23 mouse cellular contexts compared by ENCODE assay signal in the genomic region with DNA sequence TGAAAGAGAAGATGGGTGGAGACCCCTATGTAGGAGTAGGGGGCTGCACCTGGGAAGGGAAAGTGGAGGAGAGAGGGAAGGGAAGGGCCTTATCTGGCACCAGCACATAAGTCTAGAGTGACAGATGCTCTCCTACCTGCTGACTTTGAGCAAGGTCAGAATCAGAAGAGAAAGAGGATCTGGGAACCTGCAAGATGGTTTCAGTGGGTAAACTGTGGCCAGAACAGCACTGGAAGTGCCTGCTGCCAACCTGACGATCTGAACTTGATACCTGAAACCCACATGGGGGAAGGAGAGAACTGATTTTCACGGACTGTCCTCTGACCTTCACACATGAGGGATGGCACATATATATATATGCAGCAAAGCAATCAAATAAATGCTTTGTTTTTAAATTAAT. TPM values are rescaled to one million over a fixed set of nuclear protein-coding genes. Genes with fewer than 3 reads are reported as not detected.
DNase-seq lines count a peak whose midpoint lies in the region; ATAC-seq and TF ChIP-seq lines count a peak whose summit lies in the region.
"Had no signal": no experiment of that assay in that cellular context is flagged by ENCODE, and none has a peak within 500 bp of the region (broad histone marks: within the 10 kb centered on the region; RNA-seq: fewer than 3 reads in every experiment).

No protein-coding gene starts in this region.

- peak; percentile 86 for DNase-seq in heart, adult 11 months
- peak; percentile 65 for DNase-seq in heart, embryonic 10.5 days (ENCODE audit: low spot score)
- DNase-seq in heart, postnatal 14 days = no peak
- peak; percentile 60 for DNase-seq in CH12.LX (ENCODE audit: extremely low read depth)
- no peak for DNase-seq in adrenal gland, adult 2 months
- DNase-seq: adrenal gland, adult 8-10 months; adrenal gland, postnatal 10 days; adrenal gland, postnatal 14 days; adrenal gland, postnatal 25 days; adrenal gland, postnatal 36 days; B cell, adult 2 months; cerebellum, adult 11 months; cerebellum, adult 11-12 months; cerebellum, adult 18-20 months; cerebellum, adult 2 months; cerebellum, adult 8-10 months had no signal

- no peak for TF ChIP-seq POLR2A in CH12.LX (IDR thresholded peaks at IDR 0.05; ENCODE audit: low read depth, low read length)

- H3K79me2 ChIP-seq in CH12.LX (replicated peaks; ENCODE audit: control insufficient read depth, extremely low read depth, insufficient read depth, poor library complexity, severe bottlenecking) = no peaks in the 10 kb centered on the region

- ATAC-seq in heart, embryonic 12.5 days (ENCODE audit: insufficient number of reproducible peaks, low FRiP score) = no peak
- ATAC-seq: activated CD4-positive, CD25-positive, alpha-beta regulatory T cell, adult 4 months; CD4-positive, CD25-positive, alpha-beta regulatory T cell, adult 4 months; Patski had no signal

- TF ChIP-seq CTCF in CH12.LX (conservative IDR thresholded peaks at IDR 0.05 in 1 of 2, IDR thresholded peaks at IDR 0.05 in 1 of 2; ENCODE audit: low read depth in 2 of 2, low read length in 2 of 2) = no peak

- H3K4me1 ChIP-seq in heart, embryonic 12.5 days (replicated peaks) = no peaks in the 10 kb centered on the region
- H3K4me1 ChIP-seq in heart, embryonic 10.5 days = no peaks in the 10 kb centered on the region
- H3K4me1 ChIP-seq in CH12.LX (ENCODE audit: control insufficient read depth in 1 of 2, insufficient read depth in 2 of 2) = peaks cover 6 to 13% of the 10 kb centered on the region in 2 experiments; a peak in 3 of 4 replicates

- H3K27me3 ChIP-seq in heart, embryonic 12.5 days (replicated peaks) = peaks cover 10% of the 10 kb centered on the region
- H3K27me3 ChIP-seq in heart, embryonic 10.5 days (ENCODE audit: insufficient read depth, poor library complexity, severe bottlenecking) = peaks cover 18% of the 10 kb centered on the region
- peaks cover 29% of the 10 kb centered on the region for H3K27me3 ChIP-seq in CH12.LX (replicated peaks)

- no peak overlapping the region for H3K4me3 ChIP-seq in heart, embryonic 12.5 days
- H3K4me3 ChIP-seq in heart, embryonic 10.5 days = no peak overlapping the region
- H3K4me3 ChIP-seq in CH12.LX (replicated peaks in 1 of 3; ENCODE audit: low read depth in 2 of 3, low read length in 2 of 3, poor library complexity in 1 of 3) = no peak overlapping the region

- no peak overlapping the region for H3K9ac ChIP-seq in heart, embryonic 12.5 days
- H3K9ac ChIP-seq in CH12.LX (ENCODE audit: insufficient read depth, low read depth) = no peak overlapping the region

- TF ChIP-seq EP300 in CH12.LX (IDR thresholded peaks at IDR 0.05; ENCODE audit: low read length) = peak; percentile 96

- H3K4me2 ChIP-seq in heart, embryonic 12.5 days = no peak overlapping the region
- H3K4me2 ChIP-seq in CH12.LX (ENCODE audit: insufficient read depth, low read depth, poor library complexity, severe bottlenecking) = no peak overlapping the region

- no peaks in the 10 kb centered on the region for H3K9me3 ChIP-seq in heart, embryonic 12.5 days (replicated peaks)
- H3K9me3 ChIP-seq in heart, embryonic 10.5 days = no peaks in the 10 kb centered on the region
- no peaks in the 10 kb centered on the region for H3K9me3 ChIP-seq in CH12.LX (replicated peaks; ENCODE audit: low read length)
- H3K9me3 ChIP-seq: G1E had no signal

- dilution Hi-C loops in CH12.LX (cut with MboI; ENCODE audit: extremely low pct_ligation_motif_present, extremely low pct_unique_long_range_greater_than_20kb, low sequenced_read_pairs) = no loop called here

- in situ Hi-C loops in CH12.LX (cut with MboI; ENCODE audit: low pct_ligation_motif_present, low pct_unique_long_range_greater_than_20kb, low sequenced_read_pairs) = no loop called here

- 48% methylated on average over 2 of the region's 2 CpGs for WGBS in heart, embryonic 12.5 days
- WGBS in heart, embryonic 10.5 days = 64% methylated on average over 2 of the region's 2 CpGs

- H3K36me3 ChIP-seq in heart, embryonic 12.5 days = no peaks in the 10 kb centered on the region
- H3K36me3 ChIP-seq in heart, embryonic 10.5 days = no peaks in the 10 kb centered on the region
- H3K36me3 ChIP-seq in CH12.LX (replicated peaks in 1 of 2; ENCODE audit: control insufficient read depth in 1 of 2, insufficient read depth in 1 of 2, low read length in 1 of 2) = no peaks in the 10 kb centered on the region
- H3K36me3 ChIP-seq: G1E had no signal

- intact Hi-C loops in heart, postnatal 14 days (cut with DNase I) = no loop called here

- TF ChIP-seq RAD21 in CH12.LX (IDR thresholded peaks at IDR 0.05; ENCODE audit: low read depth, low read length) = no peak

- H3K27ac ChIP-seq in heart, embryonic 12.5 days (ENCODE audit: poor library complexity, severe bottlenecking) = no peak overlapping the region
- no peak overlapping the region for H3K27ac ChIP-seq in heart, embryonic 10.5 days
- no peak overlapping the region for H3K27ac ChIP-seq in CH12.LX (ENCODE audit: insufficient read depth, low read depth)

TF ChIP-seq in CH12.LX, 34 proteins besides CTCF, POLR2A, EP300 and RAD21 (continues in another document):
- TF ChIP-seq BHLHE40 (IDR thresholded peaks at IDR 0.05; ENCODE audit: low read depth, low read length) = peak; percentile 69
- no peak for TF ChIP-seq USF1 (IDR thresholded peaks at IDR 0.05; ENCODE audit: low read depth, low read length)
- TF ChIP-seq ZNF384 (IDR thresholded peaks at IDR 0.05; ENCODE audit: low read depth, low read length) = no peak
- TF ChIP-seq ZKSCAN1 (IDR thresholded peaks at IDR 0.05; ENCODE audit: borderline replicate concordance, low read depth, low read length) = no peak
- 0 out of 2 replicates have a peak, but pooled peaks have one; percentile 51 for TF ChIP-seq MXI1 (IDR thresholded peaks at IDR 0.05; ENCODE audit: low read depth, low read length)
- TF ChIP-seq ETS1 (conservative IDR thresholded peaks at IDR 0.05; ENCODE audit: low read depth, low read length) = peak; percentile 29; the same call in 1 of the 2 replicates
- no peak for TF ChIP-seq KAT2A (IDR thresholded peaks at IDR 0.05; ENCODE audit: insufficient replicate concordance, low read length)
- TF ChIP-seq POLR2AphosphoS2 (IDR thresholded peaks at IDR 0.05; ENCODE audit: low read depth, low read length) = no peak
- peak; percentile 97 for TF ChIP-seq IRF4 (IDR thresholded peaks at IDR 0.05; ENCODE audit: low read depth, low read length)
- no peak for TF ChIP-seq USF2 (conservative IDR thresholded peaks at IDR 0.05; ENCODE audit: low read depth, low read length)
- no peak for TF ChIP-seq CHD1 (IDR thresholded peaks at IDR 0.05; ENCODE audit: low read depth, low read length)
- TF ChIP-seq RCOR1 (conservative IDR thresholded peaks at IDR 0.05; ENCODE audit: low read depth, low read length) = peak; percentile 96
- no peak for TF ChIP-seq MAX (IDR thresholded peaks at IDR 0.05; ENCODE audit: low read length)
- no peak for TF ChIP-seq PAX5 (IDR thresholded peaks at IDR 0.05; ENCODE audit: low read length)
- no peak for TF ChIP-seq ELF1 (IDR thresholded peaks at IDR 0.05; ENCODE audit: low read depth, low read length)
- peak; percentile 68 for TF ChIP-seq TCF12 (IDR thresholded peaks at IDR 0.05; ENCODE audit: low read depth, low read length)
- peak; percentile 61; the same call in 1 of the 2 replicates for TF ChIP-seq MYC (IDR thresholded peaks at IDR 0.05; ENCODE audit: low read depth, low read length)
- TF ChIP-seq MAZ (IDR thresholded peaks at IDR 0.05; ENCODE audit: low read depth, low read length) = no peak
- TF ChIP-seq SMC3 (IDR thresholded peaks at IDR 0.05; ENCODE audit: low read depth, low read length) = no peak
- TF ChIP-seq MEF2A (IDR thresholded peaks at IDR 0.05; ENCODE audit: borderline replicate concordance, low read depth, low read length) = peak; percentile 54; the same call in 1 of the 2 replicates

RNA-seq across cellular contexts. Expression of a gene that starts 5.8 kb away (rescaled TPM):
- polyA plus RNA-seq in heart, embryonic 12.5 days (2016; fragmentation: Nextera tagmentation; extraction: Ambion mirVana) = 34.5 and 38.0 TPM in 2 replicates
- polyA plus RNA-seq in heart, embryonic 10.5 days (2016; fragmentation: Nextera tagmentation; extraction: Ambion mirVana) = 18.9 and 27.1 TPM in 2 replicates
- 10 to 100 TPM; 35.4 to 36.8 TPM for total RNA-seq in heart, postnatal 14 days (2021)
- total RNA-seq in CH12.LX (2012; rRNA removed) (29.9 and 30.0 TPM in 2 replicates), CH12.LX (2014; rRNA removed) (10.0 and 11.1 TPM in 2 replicates)
- polyA plus RNA-seq in CH12.LX (2012; ENCODE audit: insufficient read length, low read depth) = 38.1 and 40.7 TPM in 2 replicates
- 10 to 100 TPM; 46.2 to 67.3 TPM for total RNA-seq in adrenal gland, adult 2 months (2021)
- 105 and 106 TPM in 2 replicates for polyA plus RNA-seq in adrenal gland, adult 2 months (2012; rRNA removed)

RNA-seq across cellular contexts. Expression of a gene that starts 6.2 kb away (rescaled TPM):
- 0.21 TPM in 1 of 2 replicates, not detected in the other for polyA plus RNA-seq in heart, embryonic 12.5 days (2016; fragmentation: Nextera tagmentation; extraction: Ambion mirVana)
- not detected in 2 replicates for polyA plus RNA-seq in heart, embryonic 10.5 days (2016; fragmentation: Nextera tagmentation; extraction: Ambion mirVana)
- under 1 TPM in 1 of 2 experiments, not detected in 1; 0.31 TPM for total RNA-seq in heart, postnatal 14 days (2021)
- total RNA-seq in CH12.LX (2012; rRNA removed) (0.59 and 0.67 TPM in 2 replicates), CH12.LX (2014; rRNA removed) (not detected in 2 replicates)
- polyA plus RNA-seq in CH12.LX (2012; ENCODE audit: insufficient read length, low read depth) = not detected in 2 replicates
- total RNA-seq in adrenal gland, adult 2 months (2021) = 1 to 10 TPM; 1.2 to 2.0 TPM
- polyA plus RNA-seq in adrenal gland, adult 2 months (2012; rRNA removed) = 13.4 and 14.6 TPM in 2 replicates
- total RNA-seq: G1E, MEL had no signal
- polyA plus RNA-seq: activated CD4-positive, CD25-positive, alpha-beta regulatory T cell, adult 4 months; C2C12; CD4-positive, CD25-positive, alpha-beta regulatory T cell, adult 4 months; G1E had no signal

RNA-seq across cellular contexts. Expression of a gene that starts 35.7 kb away (rescaled TPM):
- polyA plus RNA-seq in heart, embryonic 12.5 days (2016; fragmentation: Nextera tagmentation; extraction: Ambion mirVana) = 2.6 and 2.7 TPM in 2 replicates
- polyA plus RNA-seq in heart, embryonic 10.5 days (2016; fragmentation: Nextera tagmentation; extraction: Ambion mirVana) = 1.1 and 1.2 TPM in 2 replicates
- total RNA-seq in heart, postnatal 14 days (2021) = 1 to 10 TPM; 2.1 to 2.6 TPM
- 0.92 and 2.1 TPM in 2 replicates for total RNA-seq in CH12.LX (2012; rRNA removed)
- 0.09 TPM in 1 of 2 replicates, not detected in the other for total RNA-seq in CH12.LX (2014; rRNA removed)
- 0.14 and 0.16 TPM in 2 replicates for polyA plus RNA-seq in CH12.LX (2012; ENCODE audit: insufficient read length, low read depth)
- 1 to 10 TPM; 4.4 to 7.9 TPM for total RNA-seq in adrenal gland, adult 2 months (2021)
- 5.5 and 6.3 TPM in 2 replicates for polyA plus RNA-seq in adrenal gland, adult 2 months (2012; rRNA removed)

RNA-seq across cellular contexts. Expression of a gene that starts 51.2 kb away (rescaled TPM):
- polyA plus RNA-seq in heart, embryonic 12.5 days (2016; fragmentation: Nextera tagmentation; extraction: Ambion mirVana) = 11.2 and 12.2 TPM in 2 replicates
- 9.5 and 10.2 TPM in 2 replicates for polyA plus RNA-seq in heart, embryonic 10.5 days (2016; fragmentation: Nextera tagmentation; extraction: Ambion mirVana)
- total RNA-seq in heart, postnatal 14 days (2021) = 10 to 100 TPM; 13.0 to 14.4 TPM
- total RNA-seq in CH12.LX (2012; rRNA removed) (3.9 and 4.7 TPM in 2 replicates), CH12.LX (2014; rRNA removed) (8.7 and 10.4 TPM in 2 replicates)
- 94.3 and 98.5 TPM in 2 replicates for polyA plus RNA-seq in CH12.LX (2012; ENCODE audit: insufficient read length, low read depth)
- total RNA-seq in adrenal gland, adult 2 months (2021) = 10 to 100 TPM; 13.1 to 16.5 TPM
- polyA plus RNA-seq in adrenal gland, adult 2 months (2012; rRNA removed) = 5.2 and 6.7 TPM in 2 replicates

Comparison
In these comparisons a context has a peak if more than half of its experiments do, and no peak if none do; other contexts are left out.
1. DNase-seq: peak in heart, adult 11 months (single experiment), heart, embryonic 10.5 days (single experiment) and CH12.LX (single experiment); none in heart, postnatal 14 days (0 of 2) and adrenal gland, adult 2 months (single experiment).
2. RNA of a gene that starts 6.2 kb away (polyA plus RNA-seq): 13.4 to 14.6 TPM in adrenal gland, adult 2 months; 0.21 TPM in heart, embryonic 12.5 days, not detected in heart, embryonic 10.5 days and not detected in CH12.LX; every median in the first group is over 10 times any median in the second.